Mouse (Mus musculus): ENCODE data around the gene Olfr155. TPM values are rescaled to one million over a fixed set of nuclear protein-coding genes. Genes with fewer than 3 reads are reported as not detected.

Olfr155 gene
- polyA plus RNA-seq (2016; fragmentation: Nextera tagmentation; extraction: Ambion mirVana), result not detected in 2 replicates

- no peak within 1 kb of the TSS for H3K27ac ChIP-seq
- H3K4me2 ChIP-seq (replicated peaks), result no peak within 1 kb of the TSS
- H3K4me3 ChIP-seq, result no peak within 1 kb of the TSS
- ATAC-seq (ENCODE audit: low FRiP score), result no peak
- H3K9ac ChIP-seq, result no peak within 1 kb of the TSS
- no peaks in the 10 kb centered on the region for H3K9me3 ChIP-seq (replicated peaks)
- 85% methylated on average over 6 of the region's 6 CpGs for WGBS
- no peaks in the 10 kb centered on the region for H3K36me3 ChIP-seq
- H3K4me1 ChIP-seq, result no peaks in the 10 kb centered on the region
- H3K27me3 ChIP-seq, result no peaks in the 10 kb centered on the region
Measured at GRCm38 (mm10) chr4:43851265-43851664, at the start of gene Olfr155. TSS of gene Olfr155 (plus strand) at chr4:43851565.

DNA sequence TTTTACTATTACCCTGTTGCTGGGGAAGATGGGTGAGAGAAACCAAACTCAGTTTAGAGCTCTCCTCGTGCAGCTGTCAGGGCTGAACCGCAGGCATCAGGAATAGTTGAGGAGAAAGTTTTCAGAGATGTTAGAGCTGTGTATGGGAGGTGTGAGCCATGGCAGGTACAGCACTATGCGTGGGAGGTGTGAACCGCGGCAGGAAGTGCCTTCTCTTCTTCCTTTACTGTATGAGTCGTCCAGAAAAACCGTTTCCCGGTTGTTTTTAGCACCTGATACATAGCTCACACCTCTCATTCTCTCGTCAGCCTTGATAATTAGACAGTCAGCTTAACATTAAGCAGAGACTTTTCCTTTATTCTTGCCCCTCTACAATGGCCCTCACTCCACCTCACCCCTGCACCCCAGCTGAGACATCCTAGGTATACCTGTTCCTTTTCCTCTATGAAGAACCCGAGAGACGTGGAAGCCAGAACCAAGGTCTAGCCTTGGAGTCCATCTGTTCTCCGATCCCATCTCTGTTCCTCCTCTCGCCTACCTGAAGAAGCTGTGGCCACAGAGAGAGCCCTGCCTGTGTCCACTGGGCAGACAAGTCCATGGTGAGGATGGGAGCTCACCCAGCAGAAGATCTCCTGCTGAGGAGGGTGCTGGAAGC is 28.3 kb upstream of the Olfr155 start:
- ATAC-seq (ENCODE audit: low FRiP score), result no peak
- Histone ChIP-seq H3K27ac (no peak overlapping the region), H3K4me2 (replicated peaks) (no peak overlapping the region), H3K4me1 (no peaks in the 10 kb centered on the region), H3K4me3 (no peak overlapping the region), H3K9me3 (replicated peaks) (no peaks in the 10 kb centered on the region), H3K27me3 (no peaks in the 10 kb centered on the region), H3K36me3 (no peaks in the 10 kb centered on the region), H3K9ac (no peak overlapping the region)
- 85% methylated on average over 13 of the region's 13 CpGs for WGBS

DNA sequence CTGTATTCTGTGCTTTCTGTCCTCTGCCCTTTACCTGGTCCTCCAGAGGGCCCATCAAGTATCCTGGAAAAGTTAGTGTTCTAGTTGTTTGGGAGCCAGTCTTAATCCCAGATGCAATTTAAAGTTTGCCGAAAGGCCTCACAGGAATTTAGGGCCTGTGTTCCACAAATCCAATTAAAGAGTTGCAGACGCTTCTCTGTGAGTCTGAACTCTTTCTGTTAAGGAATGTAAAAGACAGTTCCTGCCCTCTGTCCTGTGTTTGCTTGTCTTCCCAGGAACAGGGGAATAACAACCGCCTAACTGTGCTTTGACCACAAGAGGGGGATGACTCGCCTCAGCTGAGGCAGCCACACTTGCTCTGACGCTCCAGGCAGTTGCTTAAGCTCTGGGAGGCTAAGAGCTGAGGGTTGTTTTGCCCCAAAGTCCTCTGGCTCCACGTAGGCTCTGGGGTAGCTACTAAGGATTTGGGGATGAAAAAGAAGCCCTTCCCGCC is 27.5 kb upstream of the Olfr155 start, which contains the start of gene Olfr156:
Olfr156 (minus strand) TSS at position 51 of the 493 bp plus-strand sequence.
- no peaks in the 10 kb centered on the region for H3K36me3 ChIP-seq
- H3K9ac ChIP-seq, result no peak within 1 kb of the TSS
- H3K27me3 ChIP-seq, result no peaks in the 10 kb centered on the region
- no peak within 1 kb of the TSS for H3K27ac ChIP-seq
- H3K4me2 ChIP-seq (replicated peaks), result no peak within 1 kb of the TSS
- no peak for ATAC-seq (ENCODE audit: low FRiP score)
- H3K9me3 ChIP-seq (replicated peaks), result no peaks in the 10 kb centered on the region
- H3K4me3 ChIP-seq, result no peak within 1 kb of the TSS
- no peaks in the 10 kb centered on the region for H3K4me1 ChIP-seq
- WGBS, result 17% methylated on average over 7 of the region's 7 CpGs

DNA sequence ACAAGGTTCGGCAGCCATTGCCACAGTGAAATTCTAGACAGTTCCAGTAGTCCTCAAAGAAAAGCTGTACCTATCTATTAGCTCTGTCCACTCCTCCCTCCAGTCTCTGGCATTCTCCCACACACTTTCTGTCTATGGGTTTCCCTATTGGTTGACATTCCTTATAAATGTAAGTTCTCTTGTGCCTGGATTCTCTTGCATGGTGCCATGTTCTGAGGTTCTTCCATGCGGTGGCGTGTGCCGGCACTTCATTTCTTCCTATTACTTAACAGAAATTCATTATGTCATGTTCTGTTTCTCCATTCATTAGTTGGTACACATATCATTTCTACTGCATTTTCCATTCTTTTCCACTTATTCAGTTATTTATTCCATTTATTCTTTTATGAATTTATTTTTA is 22.6 kb upstream of the Olfr155 start:
- Histone ChIP-seq H3K4me3 (no peak overlapping the region), H3K27me3 (no peaks in the 10 kb centered on the region), H3K4me2 (replicated peaks) (no peak overlapping the region), H3K9me3 (replicated peaks) (no peaks in the 10 kb centered on the region), H3K4me1 (no peaks in the 10 kb centered on the region), H3K9ac (no peak overlapping the region), H3K36me3 (no peaks in the 10 kb centered on the region), H3K27ac (no peak overlapping the region)
- 93% methylated on average over 4 of the region's 4 CpGs for WGBS
- ATAC-seq (ENCODE audit: low FRiP score), result no peak

GRCm38 (mm10) chr4:43832031-43832430 is 19.3 kb upstream of the Olfr155 start:
- no peak for ATAC-seq (ENCODE audit: low FRiP score)
- Histone ChIP-seq H3K4me1 (no peaks in the 10 kb centered on the region), H3K27me3 (no peaks in the 10 kb centered on the region), H3K27ac (no peak overlapping the region), H3K9me3 (replicated peaks) (no peaks in the 10 kb centered on the region), H3K4me2 (replicated peaks) (no peak overlapping the region), H3K36me3 (no peaks in the 10 kb centered on the region), H3K9ac (no peak overlapping the region), H3K4me3 (no peak overlapping the region)
- 70% methylated on average over 5 of the region's 5 CpGs for WGBS

GRCm38 (mm10) chr4:43833752-43834151 is 17.6 kb upstream of the Olfr155 start:
- Histone ChIP-seq H3K9me3 (replicated peaks) (no peaks in the 10 kb centered on the region), H3K4me3 (no peak overlapping the region), H3K4me2 (replicated peaks) (no peak overlapping the region), H3K9ac (no peak overlapping the region), H3K27me3 (no peaks in the 10 kb centered on the region), H3K36me3 (no peaks in the 10 kb centered on the region), H3K27ac (no peak overlapping the region), H3K4me1 (no peaks in the 10 kb centered on the region)
- ATAC-seq (ENCODE audit: low FRiP score), result no peak
- 70% methylated on average over 5 of the region's 5 CpGs for WGBS

DNA sequence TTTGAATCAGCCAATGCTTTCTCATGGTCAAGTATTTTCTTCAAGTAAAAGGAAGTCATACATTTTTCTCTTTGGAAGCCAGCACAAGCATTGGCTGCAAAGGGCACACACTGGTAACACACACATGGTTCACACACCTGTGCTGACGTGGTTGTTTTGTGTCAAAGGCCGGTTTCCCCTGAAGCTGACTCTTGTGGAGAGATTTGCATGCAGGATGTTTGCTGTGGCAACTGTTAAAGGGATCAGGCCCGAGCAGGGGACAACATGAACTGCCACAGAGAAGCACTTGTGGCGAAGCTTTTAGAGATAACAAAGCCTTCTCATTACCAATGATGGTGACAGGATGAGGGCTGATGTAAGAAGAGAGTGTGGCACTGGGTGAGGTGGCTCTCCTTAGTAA is 16.6 kb upstream of the Olfr155 start:
- Histone ChIP-seq H3K9ac (no peak overlapping the region), H3K36me3 (no peaks in the 10 kb centered on the region), H3K4me1 (no peaks in the 10 kb centered on the region), H3K4me3 (no peak overlapping the region), H3K9me3 (replicated peaks) (no peaks in the 10 kb centered on the region), H3K27me3 (no peaks in the 10 kb centered on the region), H3K27ac (no peak overlapping the region), H3K4me2 (replicated peaks) (no peak overlapping the region)
- WGBS, result 69% methylated on average over 4 of the region's 4 CpGs
- ATAC-seq (ENCODE audit: low FRiP score), result no peak

DNA sequence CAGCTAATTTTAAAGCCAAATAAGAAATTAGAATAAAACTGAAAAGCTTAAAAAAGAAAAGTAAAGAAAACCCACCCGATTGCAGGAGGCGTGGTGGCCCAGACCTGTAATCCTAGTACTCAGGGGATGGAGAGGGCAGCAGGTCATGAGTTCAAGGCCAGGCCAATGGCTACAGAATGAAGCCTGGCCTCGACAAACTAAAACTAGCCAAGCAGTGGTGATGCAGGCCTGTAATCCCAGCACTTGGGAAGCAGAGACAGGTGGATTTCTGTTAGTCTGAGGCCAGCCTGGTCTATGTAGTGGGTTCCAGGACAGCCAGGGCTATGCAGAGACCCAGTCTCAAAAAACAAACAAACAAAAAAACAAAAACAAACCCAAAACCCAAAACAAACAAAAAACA is 13.0 kb upstream of the Olfr155 start:
- Histone ChIP-seq H3K27me3 (no peaks in the 10 kb centered on the region), H3K4me2 (replicated peaks) (no peak overlapping the region), H3K4me3 (no peak overlapping the region), H3K9me3 (replicated peaks) (no peaks in the 10 kb centered on the region), H3K4me1 (no peaks in the 10 kb centered on the region), H3K9ac (no peak overlapping the region), H3K36me3 (no peaks in the 10 kb centered on the region), H3K27ac (no peak overlapping the region)
- ATAC-seq (ENCODE audit: low FRiP score), result no peak
- 69% methylated on average over 3 of the region's 3 CpGs for WGBS

- WGBS, result 79% methylated on average over 1 of the region's 1 CpGs
- Histone ChIP-seq H3K9me3 (replicated peaks) (0 out of 2 replicates have a peak, but pooled peaks cover 3% of the 10 kb centered on the region), H3K4me2 (replicated peaks) (no peak within 1 kb of the TSS), H3K4me3 (no peak within 1 kb of the TSS), H3K27ac (no peak within 1 kb of the TSS), H3K4me1 (no peaks in the 10 kb centered on the region), H3K36me3 (no peaks in the 10 kb centered on the region), H3K27me3 (no peaks in the 10 kb centered on the region), H3K9ac (no peak within 1 kb of the TSS)
- ATAC-seq (ENCODE audit: low FRiP score), result no peak
Measured at GRCm38 (mm10) chr4:43840101-43840500, 11.3 kb upstream of the Olfr155 start, which contains the start of gene Olfr157. TSS of gene Olfr157 (minus strand) at chr4:43840201.

DNA sequence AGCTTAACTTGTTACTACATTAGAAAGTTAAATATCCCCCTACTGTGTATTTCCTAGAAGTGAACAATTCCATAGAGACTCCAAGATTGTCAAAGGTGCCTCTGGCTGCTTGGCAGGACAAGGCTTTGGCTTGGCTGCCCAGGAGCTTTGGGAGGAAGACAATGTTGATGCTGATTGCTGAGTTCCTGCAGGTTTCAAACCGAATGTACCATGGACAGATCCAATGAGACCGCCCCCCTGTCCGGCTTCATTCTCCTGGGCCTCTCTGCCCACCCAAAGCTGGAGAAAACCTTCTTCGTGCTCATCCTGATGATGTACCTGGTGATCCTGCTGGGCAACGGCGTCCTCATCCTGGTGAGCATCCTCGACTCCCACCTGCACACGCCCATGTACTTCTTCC is 2.7 kb downstream of the Olfr155 start:
- no peaks in the 10 kb centered on the region for H3K9me3 ChIP-seq (replicated peaks)
- no peak overlapping the region for H3K4me3 ChIP-seq
- H3K27me3 ChIP-seq, result no peaks in the 10 kb centered on the region
- H3K9ac ChIP-seq, result no peak overlapping the region
- ATAC-seq (ENCODE audit: low FRiP score), result no peak
- no peaks in the 10 kb centered on the region for H3K36me3 ChIP-seq
- no peaks in the 10 kb centered on the region for H3K4me1 ChIP-seq
- no peak overlapping the region for H3K4me2 ChIP-seq (replicated peaks)
- no peak overlapping the region for H3K27ac ChIP-seq
- WGBS, result 71% methylated on average over 8 of the region's 8 CpGs

GRCm38 (mm10) chr4:43859886-43860285 is 8.5 kb downstream of the Olfr155 start:
- 80% methylated on average over 10 of the region's 10 CpGs for WGBS
- Histone ChIP-seq H3K4me2 (replicated peaks) (no peak overlapping the region), H3K9me3 (replicated peaks) (no peaks in the 10 kb centered on the region), H3K9ac (no peak overlapping the region), H3K27me3 (no peaks in the 10 kb centered on the region), H3K4me1 (0 out of 2 replicates have a peak, but pooled peaks cover 3% of the 10 kb centered on the region), H3K27ac (no peak overlapping the region), H3K36me3 (no peaks in the 10 kb centered on the region), H3K4me3 (no peak overlapping the region)
- ATAC-seq (ENCODE audit: low FRiP score), result no peak

DNA sequence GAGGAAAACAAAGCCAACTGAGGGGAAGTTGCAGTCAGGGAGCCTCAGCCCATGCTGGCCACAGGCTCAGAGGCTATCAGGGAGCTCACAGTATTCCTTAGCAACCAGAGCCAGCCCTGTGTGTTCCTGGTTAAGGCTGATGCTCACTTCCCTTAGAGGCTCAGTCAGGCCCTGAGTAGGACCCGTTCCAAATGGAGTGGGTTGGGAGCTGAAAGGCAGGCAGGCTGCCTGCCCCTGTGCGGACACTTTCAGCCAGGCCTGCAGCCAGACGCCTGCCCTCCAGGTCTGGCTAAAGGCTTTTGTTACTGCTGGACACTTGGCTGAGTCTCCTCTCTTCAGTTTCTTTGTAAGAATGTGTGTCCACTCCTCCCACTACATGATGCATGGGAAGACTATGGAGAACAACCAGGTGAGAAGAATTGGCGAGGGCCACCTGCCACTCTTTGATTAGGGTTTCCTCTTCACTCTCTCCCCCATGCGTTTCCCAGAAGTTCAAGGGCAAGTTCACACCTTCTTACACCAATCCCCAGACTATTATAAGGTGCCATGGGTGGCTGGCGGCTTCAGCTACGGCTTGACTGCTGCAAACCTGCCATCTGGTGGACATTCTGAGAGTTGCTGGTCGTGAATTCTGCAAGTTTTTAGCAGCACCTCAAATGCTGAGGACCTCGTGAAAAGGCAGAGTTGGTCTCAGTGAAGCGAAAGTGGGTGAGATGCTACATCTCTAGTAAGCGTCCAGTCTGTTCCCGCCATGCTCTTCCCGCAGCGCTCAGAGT is 9.6 kb downstream of the Olfr155 start:
- WGBS, result 18% methylated on average over 14 of the region's 14 CpGs
- ATAC-seq (ENCODE audit: low FRiP score), result no peak

More for the DNA sequence above, 9.6 kb downstream of the Olfr155 start:
- Histone ChIP-seq H3K4me1 (0 out of 2 replicates have a peak, but pooled peaks cover 3% of the 10 kb centered on the region), H3K27me3 (no peaks in the 10 kb centered on the region), H3K27ac (no peak overlapping the region), H3K4me2 (replicated peaks) (no peak overlapping the region), H3K9me3 (replicated peaks) (no peaks in the 10 kb centered on the region), H3K9ac (no peak overlapping the region), H3K4me3 (no peak overlapping the region), H3K36me3 (no peaks in the 10 kb centered on the region)

Measured in hindbrain, embryonic 12.5 days (tissue).